Mouse (Mus musculus) adrenal gland, adult 2 months (tissue): ENCODE data around the gene Adam12. TPM values are rescaled to one million over a fixed set of nuclear protein-coding genes. Genes with fewer than 3 reads are reported as not detected.

Experiments
- DNase-seq: peaks from one replicate; pipeline ENCODE4 v3.0.0; 2021
- polyA plus RNA-seq: library from polyadenylated mRNA; depleted of rRNA; stranded (reverse); fragments of >200 nt; gene quantifications from 2 replicates; pipeline ENCODE4 v1.2.3, GENCODE M21; 2012
- total RNA-seq, 2 experiments: library from RNA; stranded (reverse); gene quantifications; 2 replicates each; pipeline ENCODE4 v1.2.3; 2021

The Adam12 gene
- total and polyA plus RNA-seq, 3 experiments, result 2.3 to 21.7 (median 6.2) TPM

DNA sequence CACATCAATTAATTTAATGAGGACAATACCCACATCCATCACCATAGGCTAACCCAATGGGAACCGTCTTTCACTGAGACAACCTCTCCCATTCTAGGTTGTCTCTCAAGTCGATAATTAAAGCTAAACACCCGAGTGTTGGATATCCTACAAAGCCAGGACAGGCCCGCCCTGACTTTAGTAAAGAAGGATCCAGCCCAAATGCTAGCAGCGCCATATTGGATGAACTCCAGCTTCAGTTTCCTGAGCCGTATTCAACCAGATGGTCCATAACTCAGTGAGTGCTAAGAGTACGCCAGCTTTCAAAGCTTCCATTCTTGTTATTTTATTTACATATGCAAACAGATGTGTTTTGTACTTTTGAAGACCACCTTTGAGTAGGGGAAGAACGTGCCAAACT, 81.6 kb downstream of the Adam12 start:
- no peak for DNase-seq

GRCm38 (mm10) chr7:134149351-134149750, 82.6 kb downstream of the Adam12 start:
- DNase-seq, result no peak

DNA sequence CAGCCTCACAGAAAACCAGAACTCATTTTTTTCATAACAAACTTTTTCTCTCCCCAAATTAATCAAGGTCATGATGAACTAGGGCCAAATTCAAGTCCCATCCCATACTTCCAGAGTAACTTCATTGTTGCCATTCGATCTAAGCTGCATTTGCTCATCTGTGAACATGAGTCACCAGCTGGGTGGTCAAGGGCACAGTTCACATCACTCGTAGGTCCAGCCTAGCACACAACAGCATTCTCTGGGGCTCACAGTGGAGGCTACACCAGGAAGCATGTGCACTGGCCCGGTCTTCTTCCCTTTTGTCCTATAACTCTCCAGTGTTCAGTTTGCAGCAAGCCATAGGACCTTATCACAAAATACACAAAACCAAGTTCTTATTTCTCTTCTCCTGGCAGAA, 84.4 kb downstream of the Adam12 start:
- peak; percentile 49 for DNase-seq

- no peak for DNase-seq
These were observed 85.1 kb downstream of the Adam12 start for GRCm38 (mm10) chr7:134146821-134147220.

DNA sequence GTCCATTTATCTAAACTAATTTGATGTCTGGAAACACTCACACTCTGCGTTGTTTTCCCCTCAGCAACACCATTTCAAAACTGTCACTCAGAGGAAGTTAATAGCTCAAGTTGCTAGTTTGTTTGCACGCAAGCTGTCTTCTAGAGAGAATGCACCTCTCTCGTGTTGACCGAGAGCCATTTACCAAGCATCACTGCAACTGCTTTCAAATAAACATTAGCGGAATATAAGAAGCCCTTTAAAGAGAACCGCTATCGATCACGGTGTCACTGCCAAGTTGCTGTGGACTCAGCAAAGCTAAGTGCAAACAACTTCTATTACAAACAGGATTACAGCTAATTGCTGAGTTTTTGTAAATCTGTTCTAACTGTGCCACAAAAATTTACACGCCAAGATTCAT, 87.8 kb downstream of the Adam12 start:
- DNase-seq, result no peak

DNA sequence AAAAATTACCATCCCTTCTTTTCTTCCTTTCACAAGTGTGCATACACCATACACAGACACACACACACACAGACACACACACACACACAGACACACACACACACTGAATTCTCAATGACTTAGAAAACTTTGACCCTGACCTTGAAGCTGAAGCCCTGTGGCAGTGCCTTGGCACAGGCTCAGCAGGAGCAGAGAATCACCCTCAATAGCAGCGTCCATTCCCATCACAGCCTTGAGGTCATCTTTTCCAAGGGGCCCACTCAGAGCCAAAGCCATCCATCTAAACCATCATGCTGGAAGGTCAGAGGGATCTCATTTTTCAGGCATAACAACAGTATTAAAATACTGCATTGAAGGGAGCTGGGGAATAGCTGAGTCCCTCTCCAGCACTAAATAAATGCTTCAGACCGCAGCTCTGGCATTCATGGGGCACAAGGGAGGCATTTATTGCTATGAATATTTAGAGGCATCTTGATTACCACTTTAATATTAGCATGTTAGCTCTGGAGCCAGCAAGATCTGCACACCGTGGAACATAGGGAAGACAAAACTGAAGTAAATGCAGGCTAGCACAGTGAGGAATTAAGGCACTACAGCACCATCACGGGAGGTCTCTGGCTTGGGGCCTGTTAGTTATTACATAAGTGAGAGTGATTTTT, 92.5 kb downstream of the Adam12 start:
- DNase-seq, result peak; percentile 88

GRCm38 (mm10) chr7:134132323-134132722, 99.6 kb downstream of the Adam12 start:
- no peak for DNase-seq

DNA sequence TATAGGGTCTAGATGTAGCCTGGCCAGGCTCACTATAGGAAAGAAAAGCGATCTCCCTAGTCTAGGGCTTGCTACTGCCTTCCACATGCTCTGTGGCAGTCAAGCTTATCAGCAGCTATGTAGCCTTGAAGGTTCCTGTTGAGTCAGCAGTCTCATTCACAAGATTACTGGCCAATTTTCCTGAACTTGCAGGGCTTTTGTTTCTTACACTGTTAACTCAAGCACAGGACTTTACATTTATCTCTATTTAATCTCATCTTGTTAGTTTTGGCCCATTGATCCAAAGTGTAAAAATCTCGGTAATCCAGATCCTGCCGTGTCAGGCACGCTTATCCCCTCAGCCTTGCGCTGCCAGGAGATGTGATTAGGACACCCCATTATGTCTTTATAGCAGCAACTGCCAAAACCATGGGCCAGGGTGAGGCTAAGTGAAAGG, 103.8 kb downstream of the Adam12 start:
- peak; percentile 51 for DNase-seq

DNA sequence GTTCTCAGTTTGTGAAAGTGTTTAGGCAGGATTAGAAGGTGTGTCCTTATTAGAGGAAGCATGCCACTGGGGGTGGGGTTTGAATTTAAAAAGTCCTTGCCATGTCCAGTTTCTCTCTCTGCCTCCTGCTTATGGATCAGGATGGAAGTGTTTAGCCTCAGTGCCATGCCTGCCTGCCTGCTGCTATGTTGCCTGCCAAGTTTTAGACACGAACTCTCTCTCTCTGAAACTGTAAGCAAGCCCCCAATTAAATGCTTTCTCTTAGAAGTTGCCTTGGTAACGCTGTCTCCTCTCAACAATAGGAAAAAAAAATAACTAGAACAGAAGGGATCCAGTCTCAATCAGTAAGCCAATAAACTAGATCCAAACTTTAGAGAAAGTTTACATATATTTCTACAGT, 110.5 kb downstream of the Adam12 start:
- DNase-seq, result no peak

DNA sequence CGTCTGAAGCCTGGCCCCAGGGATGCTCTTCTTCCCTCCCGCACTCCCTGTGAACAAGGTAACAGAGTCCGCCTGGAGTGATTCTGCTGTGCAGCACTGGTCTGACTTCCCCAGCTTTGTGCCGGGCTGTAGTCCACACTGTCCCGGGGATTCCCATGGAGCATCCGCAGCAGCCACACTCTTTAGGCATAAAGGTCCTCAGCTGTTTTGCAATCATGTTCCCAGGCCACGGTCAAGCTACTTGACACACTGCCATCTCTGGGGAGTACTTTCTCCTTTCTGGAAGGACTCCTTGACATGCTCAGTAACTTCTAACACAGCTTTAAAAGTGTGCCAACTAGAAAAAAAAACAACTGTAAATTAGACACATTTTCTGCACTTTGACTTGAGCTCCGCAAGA, 116.5 kb downstream of the Adam12 start:
- DNase-seq, result peak; percentile 52

DNA sequence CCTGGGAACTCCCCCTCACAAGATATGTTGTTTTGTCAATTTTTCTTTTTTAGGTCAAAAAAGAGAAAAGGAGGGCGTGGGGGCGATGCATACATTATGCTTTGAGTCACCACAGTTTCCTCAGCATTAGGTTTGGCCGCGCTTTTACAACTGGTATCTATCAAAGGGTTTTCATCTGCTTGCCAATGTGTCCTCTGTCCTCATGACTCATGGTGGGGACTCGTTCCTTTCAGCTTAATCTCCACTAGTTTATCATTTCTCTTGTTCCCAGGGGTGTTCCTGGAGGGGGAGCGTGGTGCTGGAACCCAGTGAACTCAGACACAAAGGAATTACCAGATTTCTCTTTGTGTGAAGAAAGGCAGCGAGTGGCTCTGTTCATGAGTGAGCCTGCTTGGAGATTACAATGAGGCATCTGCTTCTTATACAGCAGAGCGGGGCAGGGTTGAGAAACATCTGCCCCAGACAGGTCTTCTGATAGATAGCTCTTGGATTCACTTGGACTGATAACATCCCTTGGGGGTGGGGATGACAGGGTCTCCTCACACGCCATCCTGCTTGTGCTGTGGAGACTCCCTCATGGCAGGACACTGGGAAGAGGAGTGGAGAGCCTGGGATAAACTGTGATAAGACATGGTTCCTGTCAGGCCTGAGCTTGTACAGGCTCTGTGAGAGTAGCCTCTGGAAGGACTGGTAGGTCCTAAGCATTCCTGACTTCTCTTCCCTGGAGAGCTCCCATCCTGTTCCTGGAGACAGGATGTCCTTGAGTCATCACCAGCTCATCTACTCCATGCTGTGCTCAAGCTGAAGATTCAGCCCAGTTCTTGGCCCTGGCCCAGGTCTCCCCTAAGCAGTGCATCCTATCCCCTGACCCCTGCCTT, 117.4 kb downstream of the Adam12 start:
- DNase-seq, result peak; percentile 34

DNA sequence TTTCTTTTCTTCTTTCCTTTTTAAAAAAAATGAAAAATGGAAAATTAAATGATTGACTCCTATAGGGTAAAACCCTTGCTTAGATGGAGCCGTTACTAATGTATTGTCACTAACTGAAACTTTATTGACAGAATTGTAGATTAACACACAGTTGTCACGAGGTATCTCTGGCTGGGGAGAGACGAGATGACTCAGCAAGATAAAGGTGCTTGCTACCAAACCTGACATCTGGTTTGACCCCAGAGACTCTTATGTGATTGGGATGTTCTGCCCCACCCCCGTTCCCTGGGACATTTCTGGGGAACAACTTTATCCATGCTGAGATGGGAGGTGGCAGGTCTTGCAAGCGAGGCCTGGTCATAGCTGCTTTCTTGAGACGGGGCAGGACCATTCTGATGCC, 118.1 kb downstream of the Adam12 start:
- no peak for DNase-seq

DNA sequence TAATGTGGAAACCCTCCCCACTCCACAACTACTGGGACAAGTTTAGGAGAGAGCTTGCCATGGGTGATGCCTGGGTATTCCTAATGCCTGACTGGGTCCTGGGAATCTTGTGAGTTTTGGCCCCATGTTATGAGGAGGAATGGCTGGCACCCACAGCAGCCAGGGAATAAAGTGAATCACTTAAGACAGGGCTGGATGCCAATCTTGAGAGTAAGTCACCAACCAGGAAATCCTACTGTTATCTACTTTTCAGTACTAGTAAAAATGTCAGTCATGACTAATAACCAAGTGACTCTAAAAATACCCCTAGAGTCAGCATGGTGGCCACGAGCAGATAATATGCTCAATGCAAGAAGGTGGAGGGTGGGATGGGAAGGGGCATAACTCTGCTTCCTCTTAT, 121.8 kb downstream of the Adam12 start:
- peak; percentile 49 for DNase-seq

- no peak for DNase-seq
These were observed 124.1 kb downstream of the Adam12 start for GRCm38 (mm10) chr7:134107849-134108248.

GRCm38 (mm10) chr7:134099010-134099409, 132.9 kb downstream of the Adam12 start:
- DNase-seq, result no peak

GRCm38 (mm10) chr7:134097861-134098260, 134.1 kb downstream of the Adam12 start:
- no peak for DNase-seq

- DNase-seq, result peak; percentile 70
These were observed 138.1 kb downstream of the Adam12 start for GRCm38 (mm10) chr7:134093871-134094270.

GRCm38 (mm10) chr7:134090764-134091163, 141.2 kb downstream of the Adam12 start:
- peak; percentile 36 for DNase-seq

DNA sequence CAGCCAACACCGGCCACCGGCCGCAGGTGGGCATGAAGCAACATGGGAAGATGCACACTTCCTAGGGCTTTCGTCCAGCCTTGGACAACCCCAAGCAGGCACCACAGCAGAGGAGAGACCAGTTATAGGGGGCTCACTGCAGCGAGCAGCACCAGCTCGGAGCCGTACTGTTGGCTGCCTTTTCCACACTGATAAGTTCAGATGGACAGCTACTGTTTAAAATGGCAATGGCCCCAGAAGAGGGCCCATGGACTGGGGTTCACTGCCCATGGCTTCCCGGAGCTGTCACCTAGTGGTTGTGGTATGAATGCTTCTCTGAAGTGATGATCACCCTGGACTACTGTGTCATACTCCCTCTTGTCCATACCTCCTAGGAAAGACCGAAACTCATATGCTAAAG, 141.7 kb downstream of the Adam12 start:
- no peak for DNase-seq

GRCm38 (mm10) chr7:134088548-134089347, 143.2 kb downstream of the Adam12 start:
- DNase-seq, result no peak

DNA sequence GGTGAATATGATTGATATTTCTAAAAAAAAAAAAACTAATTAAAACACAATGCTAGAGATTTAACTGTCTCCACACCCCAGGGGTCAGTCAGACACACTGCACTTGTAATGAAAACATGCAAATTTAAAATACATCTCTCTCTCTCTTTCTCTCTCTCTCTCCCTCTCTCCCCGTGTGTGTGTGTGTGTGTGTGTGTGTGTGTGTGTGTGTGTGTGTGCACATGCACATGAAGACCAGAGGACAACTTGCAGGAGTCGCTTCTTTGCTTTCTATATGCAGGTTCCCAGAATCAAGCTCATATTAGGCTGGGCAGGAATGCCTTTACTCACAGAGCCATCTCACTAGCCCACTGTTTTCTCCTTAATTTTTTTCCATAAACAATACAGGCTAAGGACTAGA, 146.6 kb downstream of the Adam12 start:
- DNase-seq, result no peak

DNA sequence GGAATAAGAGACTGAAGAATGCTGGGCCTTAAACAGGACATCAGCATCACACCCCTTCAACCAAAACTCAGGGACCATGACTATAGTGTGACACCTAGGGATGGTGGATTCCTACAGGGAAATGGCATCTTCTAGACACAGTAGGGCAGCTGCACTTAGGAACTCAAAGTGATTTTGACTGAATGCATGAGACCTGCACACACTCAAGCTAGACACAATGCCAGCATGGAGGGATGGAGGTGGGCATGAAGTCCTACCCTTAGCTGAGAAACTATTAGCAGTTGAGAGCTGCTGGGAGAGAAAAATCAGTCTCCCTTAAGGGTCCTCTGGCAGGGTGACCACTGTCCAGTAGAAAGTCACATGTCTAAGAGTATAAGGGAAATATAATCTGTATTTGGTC, 147.0 kb downstream of the Adam12 start:
- DNase-seq, result no peak
